ENCODE assay signal across 9 mouse cellular contexts in genomic region chr7:114118180-114118579, GRCm38 (mm10). TPM values are rescaled to one million over a fixed set of nuclear protein-coding genes. Genes with fewer than 3 reads are reported as not detected.
DNase-seq lines count a peak whose midpoint lies in the region; ATAC-seq lines count a peak whose summit lies in the region.
"Had no signal": no experiment of that assay in that cellular context is flagged by ENCODE, and none has a peak within 500 bp of the region (broad histone marks: within the 10 kb centered on the region; RNA-seq: fewer than 3 reads in every experiment).

No protein-coding gene starts in this region.

- H3K4me2 ChIP-seq in liver, embryonic 11.5 days = peak overlapping the region; percentile 86
- H3K4me2 ChIP-seq in forebrain, embryonic 16.5 days (ENCODE audit: low read length) = peak overlapping the region; percentile 75
- peak overlapping the region; percentile 72 for H3K4me2 ChIP-seq in neural tube, embryonic 14.5 days (ENCODE audit: low read depth, low read length)

- WGBS in liver, embryonic 11.5 days = 53% methylated on average over 7 of the region's 7 CpGs
- 41% methylated on average over 7 of the region's 7 CpGs for WGBS in forebrain, embryonic 16.5 days
- 48% methylated on average over 7 of the region's 7 CpGs for WGBS in neural tube, embryonic 14.5 days

- no peak overlapping the region for H3K9ac ChIP-seq in liver, embryonic 11.5 days (ENCODE audit: low read depth, low read length)
- no peak overlapping the region for H3K9ac ChIP-seq in forebrain, embryonic 16.5 days (replicated peaks; ENCODE audit: low read depth, low read length)
- H3K9ac ChIP-seq in neural tube, embryonic 14.5 days (replicated peaks; ENCODE audit: low read depth, low read length) = no peak overlapping the region

- no peaks in the 10 kb centered on the region for H3K9me3 ChIP-seq in liver, embryonic 11.5 days (ENCODE audit: control insufficient read depth, low read length)
- no peaks in the 10 kb centered on the region for H3K9me3 ChIP-seq in forebrain, embryonic 16.5 days (ENCODE audit: control insufficient read depth, low read length)
- no peaks in the 10 kb centered on the region for H3K9me3 ChIP-seq in neural tube, embryonic 14.5 days (ENCODE audit: control insufficient read depth, low read length)

- DNase-seq in liver, embryonic 11.5 days (ENCODE audit: low spot score) = no peak
- DNase-seq in liver = no peak
- DNase-seq in kidney, postnatal 36 days = peak; percentile 55 to 58
- DNase-seq in embryo, embryonic 9.5 days (ENCODE audit: extremely low spot score) = no peak
- no peak for DNase-seq in urinary bladder, postnatal 36 days (ENCODE audit: low spot score in 2 of 2)
- DNase-seq in layer of hippocampus, adult 18-20 months (ENCODE audit: low spot score in 2 of 2) = no peak

- peaks cover 8% of the 10 kb centered on the region for H3K4me1 ChIP-seq in liver, embryonic 11.5 days (replicated peaks; ENCODE audit: control insufficient read depth, insufficient read depth, low read length)
- peaks cover 10% of the 10 kb centered on the region for H3K4me1 ChIP-seq in forebrain, embryonic 16.5 days (replicated peaks; ENCODE audit: control insufficient read depth, insufficient read depth, low read length)
- H3K4me1 ChIP-seq in neural tube, embryonic 14.5 days (ENCODE audit: control insufficient read depth, insufficient read depth, low read length) = peaks cover 5% of the 10 kb centered on the region

- peaks cover 7% of the 10 kb centered on the region; the same call in 1 of the 2 replicates for H3K27me3 ChIP-seq in liver, embryonic 11.5 days (replicated peaks; ENCODE audit: control insufficient read depth, insufficient read depth, low read length)
- H3K27me3 ChIP-seq in forebrain, embryonic 16.5 days (replicated peaks; ENCODE audit: control insufficient read depth, insufficient read depth, low read length) = no peaks in the 10 kb centered on the region
- no peaks in the 10 kb centered on the region for H3K27me3 ChIP-seq in neural tube, embryonic 14.5 days (ENCODE audit: control insufficient read depth, insufficient read depth, low read length)

- no peaks in the 10 kb centered on the region for H3K36me3 ChIP-seq in liver, embryonic 11.5 days (ENCODE audit: control insufficient read depth, insufficient read depth, low read length)
- no peaks in the 10 kb centered on the region for H3K36me3 ChIP-seq in forebrain, embryonic 16.5 days (ENCODE audit: control insufficient read depth, insufficient read depth)
- H3K36me3 ChIP-seq in neural tube, embryonic 14.5 days (ENCODE audit: control insufficient read depth, insufficient read depth, low read length) = no peaks in the 10 kb centered on the region

- ATAC-seq in liver, embryonic 11.5 days (replicated peaks; ENCODE audit: low FRiP score) = no peak
- no peak for ATAC-seq in forebrain, embryonic 16.5 days
- no peak for ATAC-seq in neural tube, embryonic 14.5 days (ENCODE audit: low read depth)

- peak overlapping the region; percentile 87 for H3K4me3 ChIP-seq in liver, embryonic 11.5 days (ENCODE audit: low read depth, low read length)
- H3K4me3 ChIP-seq in forebrain, embryonic 16.5 days (replicated peaks; ENCODE audit: low read length) = peak overlapping the region; percentile 82
- H3K4me3 ChIP-seq in neural tube, embryonic 14.5 days (ENCODE audit: low read depth, low read length) = peak overlapping the region; percentile 78; the same call in 1 of the 2 replicates

- H3K27ac ChIP-seq in liver, embryonic 11.5 days (ENCODE audit: low read depth, low read length) = no peak overlapping the region
- no peak overlapping the region for H3K27ac ChIP-seq in forebrain, embryonic 16.5 days (ENCODE audit: low read length)
- no peak overlapping the region; the same call in 1 of the 2 replicates for H3K27ac ChIP-seq in neural tube, embryonic 14.5 days (ENCODE audit: low read depth, low read length)

RNA-seq across cellular contexts. Expression of gene Rras2, which starts 0.6 kb away (rescaled TPM):
- polyA plus RNA-seq in liver, embryonic 11.5 days (2014; fragmentation: Nextera tagmentation; extraction: Ambion mirVana) = 20.1 and 20.4 TPM in 2 replicates
- polyA plus RNA-seq in forebrain, embryonic 16.5 days (2015; fragmentation: Nextera tagmentation; extraction: Ambion mirVana) = 23.6 and 23.8 TPM in 2 replicates
- 18.9 and 22.1 TPM in 2 replicates for polyA plus RNA-seq in neural tube, embryonic 14.5 days (2014; fragmentation: Nextera tagmentation; extraction: Ambion mirVana)
- total RNA-seq in layer of hippocampus, adult 18-20 months (2021) = 10 to 100 TPM; 23.4 to 23.7 TPM
- total RNA-seq: MEL had no signal

Comparison
In these comparisons a context has a peak if more than half of its experiments do, and no peak if none do; other contexts are left out.
1. DNase-seq: peak in kidney, postnatal 36 days (2 of 2); none in liver, embryonic 11.5 days (single experiment), liver (single experiment), embryo, embryonic 9.5 days (single experiment), urinary bladder, postnatal 36 days (0 of 2) and layer of hippocampus, adult 18-20 months (0 of 2).
2. Peak in every context shown above with its lines, with median percentiles within 50 percentile points of each other: H3K4me2 ChIP-seq and H3K4me3 ChIP-seq.